Mouse (Mus musculus) MEL (cell line): Measurements from ENCODE around the gene Copz1. TPM values are rescaled to one million over a fixed set of nuclear protein-coding genes. Genes with fewer than 3 reads are reported as not detected.

Source experiments
- DNase-seq: peaks from one replicate; pipeline ENCODE4 v3.0.0; 2011; ENCODE audit warnings: low read depth, low spot score
- H3K27ac ChIP-seq: 2 replicates; pipeline ENCODE4 v1.5.1; 2012; ENCODE audit warnings: low read depth, mild to moderate bottlenecking, control low read depth, low read length, moderate library complexity; ENCODE audit not compliant: control insufficient read depth
- H3K27me3 ChIP-seq, 2 experiments: fragments of 150-350 bp in 1 of 2; sonication (generic) in 1 of 2; 2 replicates each; pipeline ENCODE4 v1.6.1; 2012; ENCODE audit warnings: low read length in 2 of 2, mild to moderate bottlenecking in 2 of 2, improper control_type of control experiment in 1 of 2, moderate library complexity in 1 of 2; ENCODE audit not compliant: insufficient read depth in 2 of 2, control insufficient read depth in 1 of 2
- H3K36me3 ChIP-seq, 2 experiments: 2 replicates each; pipeline ENCODE4 v1.6.1; 2012 to 2014; ENCODE audit warnings: low read length in 2 of 2, improper control_type of control experiment in 1 of 2, inconsistent platforms in 1 of 2, mild to moderate bottlenecking in 1 of 2; ENCODE audit not compliant: insufficient read depth in 2 of 2, control insufficient read depth in 1 of 2
- H3K4me1 ChIP-seq, 2 experiments: fragments of 150-350 bp in 1 of 2; sonication (generic) in 1 of 2; 2 replicates each; pipeline ENCODE4 v1.6.1; 2012; ENCODE audit warnings: low read length in 2 of 2, improper control_type of control experiment in 1 of 2, mild to moderate bottlenecking in 1 of 2; ENCODE audit not compliant: insufficient read depth in 2 of 2, control insufficient read depth in 1 of 2
- H3K4me3 ChIP-seq, 2 experiments: fragments of 150-350 bp in 1 of 2; sonication (generic) in 1 of 2; 2 replicates each; pipeline ENCODE4 v1.5.1; 2012; ENCODE audit warnings: low read depth in 2 of 2, low read length in 2 of 2, mild to moderate bottlenecking in 2 of 2, moderate library complexity in 2 of 2, control low read depth in 1 of 2, improper control_type of control experiment in 1 of 2; ENCODE audit not compliant: control insufficient read depth in 1 of 2, insufficient read depth in 1 of 2
- H3K79me2 ChIP-seq: 2 replicates; pipeline ENCODE4 v1.6.1; 2012; ENCODE audit warnings: mild to moderate bottlenecking, low read length, moderate library complexity; ENCODE audit not compliant: control insufficient read depth, poor library complexity, insufficient read depth
- H3K9ac ChIP-seq: 2 replicates; pipeline ENCODE4 v1.6.1; 2012; ENCODE audit warnings: low read depth, mild to moderate bottlenecking, control low read depth, low read length, moderate library complexity; ENCODE audit not compliant: control insufficient read depth, poor library complexity, severe bottlenecking
- H3K9me3 ChIP-seq: fragments of 150-350 bp; sonication (generic); replicated peaks from 2 replicates; pipeline ENCODE4 v1.6.1; 2012; ENCODE audit warnings: mild to moderate bottlenecking, low read length, improper control_type of control experiment, moderate library complexity; ENCODE audit not compliant: insufficient read depth
- BHLHE40 ChIP-seq: IDR thresholded peaks from 2 replicates; pipeline ENCODE4 v1.6.1; 2012; ENCODE audit warnings: low read depth, mild to moderate bottlenecking, inconsistent platforms, low read length, improper control_type of control experiment, borderline replicate concordance
- CHD1 ChIP-seq: IDR thresholded peaks from 2 replicates; pipeline ENCODE4 v1.6.1; 2012; ENCODE audit warnings: low read depth, mild to moderate bottlenecking, inconsistent platforms, low read length, improper control_type of control experiment
- CHD2 ChIP-seq: IDR thresholded peaks from 2 replicates; pipeline ENCODE4 v1.6.1; 2011; ENCODE audit warnings: low read length, improper control_type of control experiment
- CTCF ChIP-seq, 3 experiments: IDR thresholded peaks in 2 of 3; conservative IDR thresholded peaks in 1 of 3; 2 replicates each; pipeline ENCODE4 v1.5.1; 2011 to 2012; ENCODE audit warnings: low read length in 3 of 3, low read depth in 2 of 3, mild to moderate bottlenecking in 2 of 3, improper control_type of control experiment in 1 of 3, inconsistent platforms in 1 of 3, mixed read lengths in 1 of 3, moderate library complexity in 1 of 3; ENCODE audit not compliant: control insufficient read depth in 1 of 3, insufficient read depth in 1 of 3, poor library complexity in 1 of 3, severe bottlenecking in 1 of 3
- E2F4 ChIP-seq: IDR thresholded peaks from 2 replicates; pipeline ENCODE4 v1.6.1; 2011; ENCODE audit warnings: low read depth, low read length, improper control_type of control experiment, borderline replicate concordance
- ELF1 ChIP-seq: IDR thresholded peaks from 2 replicates; pipeline ENCODE4 v1.6.1; 2014; ENCODE audit warnings: low read depth, mild to moderate bottlenecking, inconsistent platforms, low read length, improper control_type of control experiment, moderate library complexity
- EP300 ChIP-seq, 2 experiments: IDR thresholded peaks; 2 replicates each; pipeline ENCODE4 v1.6.1; 2011; ENCODE audit warnings: improper control_type of control experiment in 2 of 2, low read length in 2 of 2, low read depth in 1 of 2, mild to moderate bottlenecking in 1 of 2
- ETS1 ChIP-seq: IDR thresholded peaks from 2 replicates; pipeline ENCODE4 v1.6.1; 2012; ENCODE audit warnings: low read depth, mild to moderate bottlenecking, inconsistent platforms, low read length, improper control_type of control experiment, moderate library complexity
- GABPA ChIP-seq: IDR thresholded peaks from 2 replicates; pipeline ENCODE4 v1.6.1; 2012; ENCODE audit warnings: low read depth, mild to moderate bottlenecking, inconsistent platforms, low read length, improper control_type of control experiment, moderate library complexity
- GATA1 ChIP-seq: IDR thresholded peaks from 2 replicates; pipeline ENCODE4 v1.6.1; 2011; ENCODE audit warnings: low read depth, low read length, improper control_type of control experiment
- HCFC1 ChIP-seq: IDR thresholded peaks from 2 replicates; pipeline ENCODE4 v1.6.1; 2012; ENCODE audit warnings: low read depth, mild to moderate bottlenecking, inconsistent platforms, low read length, improper control_type of control experiment, moderate library complexity
- JUND ChIP-seq: IDR thresholded peaks from 2 replicates; pipeline ENCODE4 v1.6.1; 2011; ENCODE audit warnings: low read depth, mild to moderate bottlenecking, improper control_type of control experiment, low read length
- KAT2A ChIP-seq: conservative IDR thresholded peaks from 2 replicates; pipeline ENCODE4 v1.6.1; 2012; ENCODE audit warnings: low read depth, low read length, improper control_type of control experiment, inconsistent platforms
- MAFK ChIP-seq: IDR thresholded peaks from 2 replicates; pipeline ENCODE4 v1.6.1; 2011; ENCODE audit warnings: low read depth, mild to moderate bottlenecking, low read length, improper control_type of control experiment, borderline replicate concordance
- MAX ChIP-seq: IDR thresholded peaks from 2 replicates; pipeline ENCODE4 v1.6.1; 2011; ENCODE audit warnings: low read length, improper control_type of control experiment
- MAZ ChIP-seq: IDR thresholded peaks from 2 replicates; pipeline ENCODE4 v1.6.1; 2012; ENCODE audit warnings: low read depth, mild to moderate bottlenecking, inconsistent platforms, low read length, improper control_type of control experiment
- MEF2A ChIP-seq: IDR thresholded peaks from 2 replicates; pipeline ENCODE4 v1.6.1; 2014; ENCODE audit warnings: low read depth, mild to moderate bottlenecking, inconsistent platforms, low read length, improper control_type of control experiment; ENCODE audit not compliant: poor library complexity, insufficient replicate concordance, severe bottlenecking; ENCODE audit errors: extremely low read depth
- MYB ChIP-seq: IDR thresholded peaks from 2 replicates; pipeline ENCODE4 v1.6.1; 2011; ENCODE audit warnings: mild to moderate bottlenecking, low read depth, low read length, improper control_type of control experiment
- MYC ChIP-seq: IDR thresholded peaks from 2 replicates; pipeline ENCODE4 v1.6.1; 2011; ENCODE audit warnings: low read depth, mild to moderate bottlenecking, low read length, improper control_type of control experiment, moderate library complexity
- NELFE ChIP-seq: IDR thresholded peaks from 2 replicates; pipeline ENCODE4 v1.6.1; 2011; ENCODE audit warnings: low read depth, low read length, improper control_type of control experiment
- NRF1 ChIP-seq: IDR thresholded peaks from 2 replicates; pipeline ENCODE4 v1.6.1; 2014; ENCODE audit warnings: low read depth, mild to moderate bottlenecking, inconsistent platforms, low read length, improper control_type of control experiment, moderate library complexity; ENCODE audit not compliant: poor library complexity, insufficient read depth, severe bottlenecking
- POLR2A ChIP-seq, 2 experiments: IDR thresholded peaks; 2 replicates each; pipeline ENCODE4 v1.6.1; 2011 to 2012; ENCODE audit warnings: low read length in 2 of 2, mild to moderate bottlenecking in 2 of 2, control low read depth in 1 of 2, improper control_type of control experiment in 1 of 2, low read depth in 1 of 2, moderate library complexity in 1 of 2; ENCODE audit not compliant: control insufficient read depth in 1 of 2, insufficient read depth in 1 of 2, poor library complexity in 1 of 2
- POLR2AphosphoS2 ChIP-seq: IDR thresholded peaks from 2 replicates; pipeline ENCODE4 v1.6.1; 2011; ENCODE audit warnings: low read length, improper control_type of control experiment
- RAD21 ChIP-seq: IDR thresholded peaks from 2 replicates; pipeline ENCODE4 v1.6.1; 2011; ENCODE audit warnings: mild to moderate bottlenecking, low read depth, low read length, improper control_type of control experiment
- RCOR1 ChIP-seq: IDR thresholded peaks from 2 replicates; pipeline ENCODE4 v1.6.1; 2012; ENCODE audit warnings: low read depth, mild to moderate bottlenecking, inconsistent platforms, low read length, improper control_type of control experiment
- SIN3A ChIP-seq: IDR thresholded peaks from 2 replicates; pipeline ENCODE4 v1.6.1; 2012; ENCODE audit warnings: low read length, improper control_type of control experiment, inconsistent platforms
- SMC3 ChIP-seq: IDR thresholded peaks from 2 replicates; pipeline ENCODE4 v1.6.1; 2011; ENCODE audit warnings: low read depth, low read length, improper control_type of control experiment
- TAL1 ChIP-seq: IDR thresholded peaks from 2 replicates; pipeline ENCODE4 v1.6.1; 2012; ENCODE audit warnings: mild to moderate bottlenecking, inconsistent platforms, low read length, moderate library complexity, mixed read lengths
- TBP ChIP-seq: IDR thresholded peaks from 2 replicates; pipeline ENCODE4 v1.8.0; 2011; ENCODE audit warnings: low read depth, low read length, improper control_type of control experiment
- TCF12 ChIP-seq: IDR thresholded peaks from 2 replicates; pipeline ENCODE4 v1.6.1; 2014; ENCODE audit warnings: low read depth, mild to moderate bottlenecking, inconsistent platforms, low read length, improper control_type of control experiment, moderate library complexity
- UBTF ChIP-seq: IDR thresholded peaks from 2 replicates; pipeline ENCODE4 v1.6.1; 2012; ENCODE audit warnings: low read depth, mild to moderate bottlenecking, inconsistent platforms, low read length, improper control_type of control experiment, moderate library complexity, borderline replicate concordance; ENCODE audit not compliant: insufficient read depth
- USF1 ChIP-seq: IDR thresholded peaks from 2 replicates; pipeline ENCODE4 v1.6.1; 2014; ENCODE audit warnings: low read depth, mild to moderate bottlenecking, inconsistent platforms, low read length, improper control_type of control experiment, moderate library complexity
- USF2 ChIP-seq, 2 experiments: IDR thresholded peaks; 2 replicates each; pipeline ENCODE4 v1.6.1; 2011 to 2012; ENCODE audit warnings: improper control_type of control experiment in 2 of 2, low read length in 2 of 2, borderline replicate concordance in 1 of 2, inconsistent platforms in 1 of 2, low read depth in 1 of 2, mild to moderate bottlenecking in 1 of 2; ENCODE audit not compliant: insufficient read depth in 1 of 2
- ZC3H11A ChIP-seq: IDR thresholded peaks from 2 replicates; pipeline ENCODE4 v1.6.1; 2012; ENCODE audit warnings: low read depth, mild to moderate bottlenecking, inconsistent platforms, low read length, improper control_type of control experiment
- ZKSCAN1 ChIP-seq: IDR thresholded peaks from 2 replicates; pipeline ENCODE4 v1.6.1; 2012; ENCODE audit warnings: low read depth, mild to moderate bottlenecking, inconsistent platforms, low read length, improper control_type of control experiment, moderate library complexity
- ZMIZ1 ChIP-seq: IDR thresholded peaks from 2 replicates; pipeline ENCODE4 v1.6.1; 2012; ENCODE audit warnings: low read depth, mild to moderate bottlenecking, inconsistent platforms, low read length, improper control_type of control experiment, moderate library complexity
- ZNF384 ChIP-seq: IDR thresholded peaks from 2 replicates; pipeline ENCODE4 v1.6.1; 2012; ENCODE audit warnings: low read depth, mild to moderate bottlenecking, inconsistent platforms, low read length, improper control_type of control experiment
- polyA plus RNA-seq, 2 experiments: library from polyadenylated mRNA; stranded (reverse) in 1 of 2; unstranded in 1 of 2; fragments of >175 nt in 1 of 2; fragments of >200 nt in 1 of 2; gene quantifications; 2 replicates each; pipeline versions ENCODE4 v1.2.1 to v1.2.4; 2012; ENCODE audit warnings: low replicate concordance in 2 of 2, low read depth in 1 of 2; ENCODE audit not compliant: insufficient read length in 2 of 2, insufficient read depth in 1 of 2, missing spikeins in 1 of 2
- total RNA-seq: library from RNA; depleted of rRNA; stranded (reverse); fragments of 300-350 nt; gene quantifications from 2 replicates; pipeline ENCODE4 v1.2.3, GENCODE M21; 2012

Gene Copz1
- total and polyA plus RNA-seq, 3 experiments, result 46.7 to 822 (median 117) TPM

GRCm38 (mm10) chr15:103251595-103251994, 20.9 kb upstream of the Copz1 start:
- Histone ChIP-seq H3K36me3 (peaks cover 0 to 25% of the 10 kb centered on the region in 2 experiments; a peak in 3 of 4 replicates), H3K27me3 (no peaks in the 10 kb centered on the region), H3K27ac (peak overlapping the region; percentile 99), H3K4me1 (peaks cover under 1 to 12% of the 10 kb centered on the region in 2 experiments), H3K79me2 (peaks cover 57% of the 10 kb centered on the region), H3K9me3 (no peaks in the 10 kb centered on the region), H3K9ac (peak overlapping the region; percentile 98), H3K4me3 (peak overlapping the region; percentile 48 to 88)
- DNase-seq, result peak; percentile 82
- peak; percentile 98 for TF ChIP-seq TCF12
- TF ChIP-seq MAFK, result no peak
- peak; percentile 14; the same call in 1 of the 2 replicates for TF ChIP-seq SMC3
- no peak for TF ChIP-seq CHD1
- TF ChIP-seq E2F4, result no peak
- no peak; the same call in 1 of the 2 replicates for TF ChIP-seq ZMIZ1
- TF ChIP-seq HCFC1, result 0 out of 2 replicates have a peak, but pooled peaks have one; percentile 42
- no peak for TF ChIP-seq RAD21
- TF ChIP-seq BHLHE40, result no peak
- no peak for TF ChIP-seq CHD2
- TF ChIP-seq JUND, result no peak
- no peak for TF ChIP-seq CTCF (IDR thresholded peaks at IDR 0.05 in 2 of 3, conservative IDR thresholded peaks at IDR 0.05 in 1 of 3; ENCODE audit: control insufficient read depth in 1 of 3, insufficient read depth in 1 of 3, low read depth in 2 of 3, low read length in 3 of 3, poor library complexity in 1 of 3, severe bottlenecking in 1 of 3)
- 0 out of 2 replicates have a peak, but pooled peaks have one; percentile 48 for TF ChIP-seq NELFE
- no peak for TF ChIP-seq ZC3H11A
- TF ChIP-seq ELF1, result no peak
- TF ChIP-seq POLR2A (IDR thresholded peaks at IDR 0.05; ENCODE audit: control insufficient read depth in 1 of 2, insufficient read depth in 1 of 2, low read depth in 1 of 2, low read length in 2 of 2, poor library complexity in 1 of 2), result peak in 1 of 2 experiments; percentile 63; a peak in 2 of 4 replicates
- peak; percentile 97 for TF ChIP-seq TAL1
- no peak for TF ChIP-seq MAX
- no peak for TF ChIP-seq USF2 (IDR thresholded peaks at IDR 0.05; ENCODE audit: borderline replicate concordance in 1 of 2, insufficient read depth in 1 of 2, low read depth in 1 of 2, low read length in 2 of 2)
- TF ChIP-seq ZNF384, result no peak
- 0 out of 2 replicates have a peak, but pooled peaks have one; percentile 34 for TF ChIP-seq MYB
- TF ChIP-seq TBP, result peak; percentile 51
- no peak for TF ChIP-seq UBTF
- TF ChIP-seq RCOR1, result peak; percentile 51
- TF ChIP-seq NRF1, result no peak
- peak; percentile 90 for TF ChIP-seq MAZ
- TF ChIP-seq MYC, result 0 out of 2 replicates have a peak, but pooled peaks have one; percentile 27
- TF ChIP-seq ZKSCAN1, result no peak
- TF ChIP-seq USF1, result no peak
- peak; percentile 76; the same call in 1 of the 2 replicates for TF ChIP-seq ETS1
- no peak for TF ChIP-seq KAT2A
- peak; percentile 42; the same call in 1 of the 2 replicates for TF ChIP-seq POLR2AphosphoS2
- no peak for TF ChIP-seq GABPA
- peak; percentile 68; the same call in 1 of the 2 replicates for TF ChIP-seq SIN3A
- peak; percentile 95 for TF ChIP-seq GATA1
- TF ChIP-seq EP300 (IDR thresholded peaks at IDR 0.05; ENCODE audit: low read depth in 1 of 2, low read length in 2 of 2), result peak; percentile 92 to 95
- no peak for TF ChIP-seq MEF2A
